Comparison of ENCODE assay signal across 8 mouse cellular contexts in genomic region chr9:41105201-41105643, GRCm38 (mm10). TPM values are rescaled to one million over a fixed set of nuclear protein-coding genes. Genes with fewer than 3 reads are reported as not detected.
A peak's percentile ranks its signal among the peaks of the same experiment; 100 is the strongest.
DNase-seq lines count a peak whose midpoint lies in the region; ATAC-seq and TF ChIP-seq lines count a peak whose summit lies in the region.
"Had no signal": no experiment of that assay in that cellular context is flagged by ENCODE, and none has a peak within 500 bp of the region (broad histone marks: within the 10 kb centered on the region; RNA-seq: fewer than 3 reads in every experiment).

No protein-coding gene starts in this region.

- no peak for TF ChIP-seq CTCF in liver, adult 2 months (IDR thresholded peaks at IDR 0.05; ENCODE audit: low read depth, low read length)
- TF ChIP-seq CTCF in midbrain, postnatal 0 days (IDR thresholded peaks at IDR 0.05), result no peak

- H3K27ac ChIP-seq in liver, adult 2 months (replicated peaks; ENCODE audit: insufficient read depth, low read depth, low read length), result peak overlapping the region; percentile 67
- H3K27ac ChIP-seq in midbrain, embryonic 15.5 days, result no peak overlapping the region
- H3K27ac ChIP-seq in midbrain, postnatal 0 days (ENCODE audit: low read depth, low read length), result no peak overlapping the region
- H3K27ac ChIP-seq: neural tube, embryonic 12.5 days had no signal

- peak; percentile 65 for DNase-seq in CD4-positive, CD25-positive, alpha-beta regulatory T cell, adult 2 months (ENCODE audit: low read depth, low spot score)
- DNase-seq in R1 (ENCODE audit: low read depth, low spot score), result peak; percentile 24
- DNase-seq in liver, adult 2 months (ENCODE audit: extremely low read depth, low read depth, low spot score), result peak; percentile 52
- DNase-seq in retina, postnatal 1 day, result peak; percentile 23
- no peak for DNase-seq in urinary bladder, postnatal 4 days (ENCODE audit: low spot score in 2 of 2)
- DNase-seq in midbrain, postnatal 0 days (ENCODE audit: low spot score), result no peak

- H3K36me3 ChIP-seq in liver, adult 2 months (ENCODE audit: control insufficient read depth, insufficient read depth, low read length), result no peaks in the 10 kb centered on the region
- no peaks in the 10 kb centered on the region for H3K36me3 ChIP-seq in midbrain, embryonic 15.5 days (replicated peaks)
- H3K36me3 ChIP-seq in midbrain, postnatal 0 days (ENCODE audit: insufficient read depth, low read length), result no peaks in the 10 kb centered on the region
- H3K36me3 ChIP-seq: neural tube, embryonic 12.5 days had no signal

- H3K4me1 ChIP-seq in liver, adult 2 months (ENCODE audit: control insufficient read depth, insufficient read depth, low read length), result peaks cover 8% of the 10 kb centered on the region; the same call in 1 of the 2 replicates
- no peaks in the 10 kb centered on the region for H3K4me1 ChIP-seq in midbrain, embryonic 15.5 days
- no peaks in the 10 kb centered on the region for H3K4me1 ChIP-seq in midbrain, postnatal 0 days (ENCODE audit: insufficient read depth, low read length)

- TF ChIP-seq POLR2A in liver, adult 2 months (IDR thresholded peaks at IDR 0.05; ENCODE audit: extremely low read depth, insufficient read depth, low read length), result no peak

- H3K4me3 ChIP-seq in liver, adult 2 months (ENCODE audit: insufficient read depth, low read depth, low read length), result no peak overlapping the region
- no peak overlapping the region for H3K4me3 ChIP-seq in midbrain, embryonic 15.5 days
- H3K4me3 ChIP-seq in midbrain, postnatal 0 days (ENCODE audit: low read depth, low read length), result no peak overlapping the region
- H3K4me3 ChIP-seq: neural tube, embryonic 12.5 days had no signal

- 64% methylated on average over 7 of the region's 7 CpGs for WGBS in liver, adult 2 months
- WGBS in midbrain, embryonic 15.5 days, result 59% methylated on average over 7 of the region's 7 CpGs
- WGBS in midbrain, postnatal 0 days, result 56% methylated on average over 7 of the region's 7 CpGs

- no peak for ATAC-seq in midbrain, embryonic 15.5 days (replicated peaks)
- ATAC-seq in midbrain, postnatal 0 days (ENCODE audit: low FRiP score), result no peak

- no peaks in the 10 kb centered on the region for H3K27me3 ChIP-seq in liver, adult 2 months (ENCODE audit: control insufficient read depth, insufficient read depth, low read length)
- no peaks in the 10 kb centered on the region for H3K27me3 ChIP-seq in midbrain, embryonic 15.5 days (replicated peaks)
- no peaks in the 10 kb centered on the region for H3K27me3 ChIP-seq in midbrain, postnatal 0 days (ENCODE audit: insufficient read depth, low read length)
- H3K27me3 ChIP-seq: neural tube, embryonic 12.5 days had no signal

- no peaks in the 10 kb centered on the region for H3K9me3 ChIP-seq in midbrain, embryonic 15.5 days
- no peaks in the 10 kb centered on the region for H3K9me3 ChIP-seq in midbrain, postnatal 0 days (ENCODE audit: low read length)
- H3K9me3 ChIP-seq: neural tube, embryonic 12.5 days had no signal

- H3K4me2 ChIP-seq in midbrain, embryonic 15.5 days, result no peak overlapping the region
- no peak overlapping the region for H3K4me2 ChIP-seq in midbrain, postnatal 0 days (ENCODE audit: low read depth, low read length, poor library complexity, severe bottlenecking)
- H3K4me2 ChIP-seq: neural tube, embryonic 12.5 days had no signal

- no peak overlapping the region for H3K9ac ChIP-seq in liver, adult 2 months (ENCODE audit: low read depth, low read length)
- H3K9ac ChIP-seq in midbrain, embryonic 15.5 days, result no peak overlapping the region
- no peak overlapping the region for H3K9ac ChIP-seq in midbrain, postnatal 0 days (replicated peaks; ENCODE audit: low read length, poor library complexity, severe bottlenecking)
- H3K9ac ChIP-seq: neural tube, embryonic 12.5 days had no signal

- no peaks in the 10 kb centered on the region for H3K79me2 ChIP-seq in liver, adult 2 months (ENCODE audit: control insufficient read depth, insufficient read depth, low read length)

RNA-seq across cellular contexts. Expression of gene Ubash3b, which starts 56.3 kb away (rescaled TPM):
- total RNA-seq in liver, adult 2 months (2014; rRNA removed), result 0.65 and 0.87 TPM in 2 replicates
- polyA plus RNA-seq in liver, adult 2 months (2012; rRNA removed), result 0.51 and 0.76 TPM in 2 replicates
- 23.9 and 25.9 TPM in 2 replicates for polyA plus RNA-seq in midbrain, embryonic 15.5 days (2015; fragmentation: Nextera tagmentation; extraction: Ambion mirVana)
- total RNA-seq in midbrain, postnatal 0 days (2014; rRNA removed), result 30.2 and 32.3 TPM in 2 replicates
- polyA plus RNA-seq in midbrain, postnatal 0 days (2015; fragmentation: Nextera tagmentation; extraction: Ambion mirVana), result 23.1 and 23.6 TPM in 2 replicates

Comparison
In these comparisons a context has a peak if more than half of its experiments do, and no peak if none do; other contexts are left out.
1. DNase-seq: peak in CD4-positive, CD25-positive, alpha-beta regulatory T cell, adult 2 months (single experiment), R1 (single experiment), liver, adult 2 months (single experiment) and retina, postnatal 1 day (single experiment); none in urinary bladder, postnatal 4 days (0 of 2) and midbrain, postnatal 0 days (single experiment).
2. RNA of gene Ubash3b, which starts 56.3 kb away (polyA plus RNA-seq): 23.9 to 25.9 TPM in midbrain, embryonic 15.5 days and 23.1 to 23.6 TPM in midbrain, postnatal 0 days; 0.51 to 0.76 TPM in liver, adult 2 months; every median in the first group is over 10 times any median in the second.